Mouse (Mus musculus) WW6 (cell line): ENCODE data around the gene Gtpbp8.

Experiments used
- DNase-seq: peaks from one replicate; pipeline ENCODE4 v3.0.0-alpha.2; 2013; ENCODE audit warnings: low read depth, low spot score

Gene Gtpbp8

GRCm38 (mm10) chr16:44725286-44726223, 20.6 kb downstream of the Gtpbp8 start:
- DNase-seq = peak; percentile 33

DNA sequence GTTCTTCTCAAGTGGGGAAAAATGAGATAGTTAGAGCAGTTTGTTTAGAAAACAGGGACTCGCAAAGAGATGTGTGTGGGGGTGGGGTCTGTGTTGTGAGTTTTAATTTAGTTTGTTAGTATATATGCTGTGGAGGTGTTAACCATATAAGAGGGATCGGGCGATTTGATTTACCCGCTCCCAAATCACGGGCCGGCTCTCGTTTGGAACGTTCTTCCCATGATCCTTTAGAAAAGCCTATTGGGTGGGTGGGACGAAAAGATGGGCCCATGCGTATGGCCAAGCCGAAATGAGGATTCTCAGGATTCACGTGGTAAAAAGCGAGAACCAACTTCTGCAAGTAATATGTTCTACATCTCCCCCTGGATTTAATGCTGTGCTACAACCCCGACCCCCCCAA, 21.3 kb downstream of the Gtpbp8 start:
- DNase-seq = peak; percentile 61

- peak; percentile 78 for DNase-seq
Measured at GRCm38 (mm10) chr16:44724083-44724787, 21.9 kb downstream of the Gtpbp8 start, which contains the start of gene Nepro. Nepro (plus strand) TSS chr16:44724301.

DNA sequence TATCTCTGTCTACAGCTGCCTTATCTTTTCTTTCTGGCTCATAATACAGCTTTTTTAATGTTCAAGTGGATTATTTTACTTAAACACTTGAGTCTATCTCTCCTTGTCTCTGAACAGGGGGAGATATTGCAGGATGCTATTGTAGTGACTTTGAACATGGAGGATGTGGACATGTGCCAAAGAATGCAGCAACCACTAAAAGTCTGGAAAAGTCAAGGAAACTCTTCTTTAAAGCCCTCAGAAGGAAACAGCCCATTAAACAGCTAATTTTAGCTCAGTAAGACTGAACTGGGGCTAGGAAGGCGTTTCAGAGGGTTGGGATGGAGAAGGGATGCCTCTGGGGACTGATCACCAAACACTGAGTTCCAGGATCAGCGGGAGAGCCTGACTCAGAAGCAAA, 23.5 kb downstream of the Gtpbp8 start:
- DNase-seq = no peak

GRCm38 (mm10) chr16:44720518-44720917, 25.6 kb downstream of the Gtpbp8 start:
- no peak for DNase-seq

DNA sequence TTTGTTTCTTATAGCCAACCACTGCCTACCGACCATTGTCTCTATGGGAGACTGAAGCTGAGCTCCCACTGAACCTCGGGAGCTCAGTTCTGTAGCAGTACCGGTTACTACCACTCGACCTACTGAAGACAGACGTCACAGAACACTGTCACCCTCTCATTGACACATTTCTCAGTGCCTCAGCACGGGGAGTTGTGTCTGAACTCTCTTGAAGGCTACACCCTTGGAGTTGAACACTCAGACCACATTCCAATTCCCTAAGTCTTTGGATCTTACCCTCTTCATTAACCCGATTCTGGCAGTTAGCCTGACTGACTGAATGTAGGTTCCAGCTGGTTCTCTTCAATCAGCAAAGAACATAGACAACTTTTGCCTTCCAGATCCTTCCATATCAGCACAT, 26.8 kb downstream of the Gtpbp8 start:
- no peak for DNase-seq

GRCm38 (mm10) chr16:44717838-44718237, 28.3 kb downstream of the Gtpbp8 start:
- DNase-seq = no peak

DNA sequence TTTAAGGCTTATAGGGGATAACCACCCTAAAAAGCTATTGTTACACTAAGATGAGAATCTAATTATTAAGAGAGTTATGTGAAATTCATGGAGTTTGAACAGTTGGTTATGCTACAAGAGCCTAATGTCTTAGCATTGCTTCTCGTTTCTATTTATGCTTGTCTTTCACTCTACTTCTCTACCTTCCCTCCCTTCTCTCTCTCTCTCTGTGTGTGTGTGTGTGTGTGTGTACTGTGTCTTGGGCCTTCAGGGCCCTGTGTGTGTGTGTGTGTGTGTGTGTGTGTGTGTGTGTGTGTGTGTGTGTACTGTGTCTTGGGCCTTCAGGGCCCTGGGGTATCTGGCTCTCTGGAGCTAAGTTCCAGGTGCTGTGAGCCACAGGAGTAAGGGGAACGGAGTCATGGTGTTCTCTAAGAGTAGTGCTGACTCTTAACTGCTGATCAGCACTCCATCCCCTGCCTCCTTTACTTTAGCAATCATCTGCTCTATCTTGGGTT, 29.0 kb downstream of the Gtpbp8 start:
- no peak for DNase-seq

DNA sequence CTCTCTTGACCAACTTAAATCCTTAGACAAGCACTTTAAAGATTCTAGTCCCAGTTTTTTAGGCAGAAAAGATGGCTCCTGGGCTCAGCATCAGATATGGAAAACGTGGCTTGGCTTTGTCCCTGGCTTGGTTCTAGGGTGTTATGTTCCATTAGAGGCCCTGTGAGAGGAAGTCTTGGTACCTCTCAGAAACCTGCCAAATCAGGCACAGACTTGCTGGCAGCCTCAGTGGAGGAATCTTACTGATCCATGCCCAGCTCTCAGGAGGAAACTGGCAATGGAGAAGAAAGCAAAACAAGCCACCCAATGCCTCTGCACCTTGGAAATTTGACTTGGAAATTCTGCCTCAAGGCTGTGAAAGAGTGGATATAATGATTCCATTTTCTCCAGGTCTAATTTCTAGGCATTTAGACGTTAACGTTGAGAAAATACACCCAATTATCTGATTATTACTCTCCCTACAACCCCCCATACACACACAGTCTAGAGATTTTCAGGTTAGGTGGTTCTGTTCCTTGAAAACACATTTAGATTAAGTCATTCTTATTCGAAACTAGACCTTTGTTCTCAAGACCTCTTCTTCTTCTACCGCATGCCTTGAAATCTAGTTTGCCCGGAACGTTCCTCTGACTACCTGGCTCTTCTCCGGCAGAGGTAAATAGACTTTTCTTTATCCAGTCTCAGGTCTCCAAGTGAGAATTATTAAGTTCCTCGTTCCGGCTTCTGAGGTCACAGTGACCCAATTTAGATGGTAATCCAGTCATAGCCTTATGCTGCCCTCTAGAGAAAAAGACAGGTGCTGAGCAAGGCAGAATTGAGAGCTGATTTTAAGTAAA, 29.6 kb downstream of the Gtpbp8 start:
- no peak for DNase-seq

- no peak for DNase-seq
Measured at GRCm38 (mm10) chr16:44703458-44703857, 42.7 kb downstream of the Gtpbp8 start.

DNA sequence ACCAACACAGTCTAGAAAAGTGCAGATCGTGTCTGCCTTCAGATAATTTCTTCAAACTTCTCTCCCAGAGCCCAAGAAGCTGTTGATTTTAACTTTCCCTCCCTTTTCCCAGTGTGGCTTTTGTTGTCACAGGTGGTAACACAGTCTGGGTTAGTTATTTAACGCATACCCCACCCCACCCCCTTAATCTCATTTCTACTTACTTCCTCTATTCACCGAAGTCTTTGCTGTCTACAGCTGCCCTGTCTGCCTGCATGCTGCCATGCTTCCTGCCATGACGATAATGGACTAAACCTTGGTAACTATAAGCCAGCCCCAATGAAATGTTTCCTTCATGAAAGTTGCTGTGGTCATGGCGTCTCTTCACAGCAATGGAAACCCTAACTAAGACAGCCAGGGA, 43.9 kb downstream of the Gtpbp8 start:
- no peak for DNase-seq

DNA sequence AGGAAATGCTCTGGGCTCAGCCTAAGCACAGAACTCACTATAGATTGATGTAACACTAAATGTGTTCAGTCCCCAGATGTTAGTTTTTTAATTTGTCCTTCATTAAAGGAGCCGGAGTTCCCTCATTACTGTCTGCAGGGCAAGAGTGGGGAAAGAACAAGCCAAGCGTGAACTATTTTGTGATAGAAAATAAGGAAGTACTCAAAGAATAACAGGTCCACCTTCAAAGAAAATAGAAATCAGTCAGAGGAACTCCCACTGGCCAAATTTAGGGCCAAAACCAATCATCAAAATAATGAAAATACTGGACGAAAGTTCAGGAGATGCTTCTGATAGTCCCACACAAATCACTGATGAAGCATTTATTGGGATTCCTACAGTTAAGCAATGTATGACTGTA, 45.0 kb downstream of the Gtpbp8 start:
- no peak for DNase-seq

DNA sequence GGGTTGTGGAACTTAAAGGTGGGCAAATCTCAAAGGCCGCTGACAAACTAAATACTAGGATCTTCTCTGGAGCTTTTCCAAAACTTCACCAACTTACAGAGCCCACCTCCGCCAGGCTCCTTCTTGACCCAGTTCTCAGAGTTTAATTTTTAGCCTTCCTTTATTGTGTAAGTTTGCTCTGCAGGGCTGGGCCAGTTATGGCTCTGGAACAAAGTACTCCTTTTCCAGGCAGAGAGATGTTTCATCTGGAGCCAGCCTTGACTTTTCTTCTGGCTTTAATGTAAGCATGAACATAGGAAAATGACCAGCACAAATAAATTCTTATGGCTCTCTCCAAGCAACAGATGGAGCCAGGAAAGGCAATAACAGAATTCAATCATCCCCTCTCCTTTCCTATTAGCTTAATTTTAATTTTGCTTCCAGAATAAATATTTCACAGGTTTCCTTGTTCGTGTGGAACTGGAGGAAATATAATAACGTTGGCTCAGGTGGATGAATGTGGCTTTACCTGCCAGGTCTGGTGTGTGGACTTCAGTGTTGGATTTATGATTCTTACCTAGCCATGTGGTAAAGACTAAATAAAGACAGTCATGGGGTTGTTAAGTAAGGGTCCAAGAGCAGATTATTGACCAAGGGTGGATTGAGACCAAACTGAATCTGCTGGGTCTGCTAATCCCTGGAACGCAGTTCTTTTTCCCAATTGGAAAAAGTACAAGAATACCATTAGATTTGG, 48.5 kb downstream of the Gtpbp8 start:
- DNase-seq = no peak

- no peak for DNase-seq
Measured at GRCm38 (mm10) chr16:44695859-44696620, 50.1 kb downstream of the Gtpbp8 start.

DNA sequence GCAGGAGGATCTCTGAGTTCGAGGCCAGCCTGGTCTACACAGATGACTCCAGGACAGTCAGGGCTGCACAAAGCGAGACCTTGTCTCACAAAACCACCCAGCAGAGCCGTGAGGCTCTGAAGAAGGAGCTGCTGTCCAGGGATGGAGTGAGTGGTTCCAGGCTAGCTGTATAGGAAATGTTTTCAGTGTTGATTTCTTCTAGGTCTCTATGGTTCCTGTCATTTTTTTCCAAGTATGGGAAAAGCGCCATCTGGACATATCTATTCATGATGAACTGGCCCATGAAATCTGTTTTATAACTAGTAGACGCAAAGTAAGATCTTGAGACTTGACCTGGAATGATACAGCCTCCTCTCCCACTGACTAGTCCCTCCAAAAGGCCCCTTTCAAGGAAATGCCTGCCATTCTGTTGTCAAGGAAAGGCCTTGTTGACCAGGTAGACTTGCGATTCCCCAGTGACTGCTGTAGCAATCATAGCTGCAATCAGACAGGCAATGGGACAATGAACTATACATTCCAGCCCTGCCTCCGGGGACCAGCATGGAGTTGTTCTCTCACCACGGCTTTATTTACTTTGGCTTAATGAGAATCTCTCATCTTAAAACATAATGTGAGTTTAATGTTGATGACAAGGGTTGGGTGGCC, 50.8 kb downstream of the Gtpbp8 start:
- no peak for DNase-seq

DNA sequence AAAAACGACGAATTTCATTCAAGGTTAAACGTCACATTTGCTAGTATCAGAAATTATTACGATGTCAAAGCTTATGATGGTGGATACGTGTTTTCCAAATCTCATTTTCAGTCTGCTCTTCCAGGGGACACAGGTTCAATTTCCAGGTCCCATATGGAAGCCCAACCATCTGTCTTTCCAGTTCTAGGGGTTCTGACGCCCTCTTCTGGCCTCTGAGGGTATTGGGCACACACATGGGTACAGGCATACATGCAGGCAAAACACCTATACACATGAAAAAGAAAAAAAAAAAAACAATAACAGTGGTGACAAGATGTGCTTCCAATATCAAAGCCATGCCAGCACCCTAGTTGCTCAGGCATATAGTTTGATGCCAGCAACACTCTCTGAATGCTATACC, 52.5 kb downstream of the Gtpbp8 start:
- peak; percentile 16 for DNase-seq

GRCm38 (mm10) chr16:44692541-44692940, 53.6 kb downstream of the Gtpbp8 start:
- DNase-seq = no peak

DNA sequence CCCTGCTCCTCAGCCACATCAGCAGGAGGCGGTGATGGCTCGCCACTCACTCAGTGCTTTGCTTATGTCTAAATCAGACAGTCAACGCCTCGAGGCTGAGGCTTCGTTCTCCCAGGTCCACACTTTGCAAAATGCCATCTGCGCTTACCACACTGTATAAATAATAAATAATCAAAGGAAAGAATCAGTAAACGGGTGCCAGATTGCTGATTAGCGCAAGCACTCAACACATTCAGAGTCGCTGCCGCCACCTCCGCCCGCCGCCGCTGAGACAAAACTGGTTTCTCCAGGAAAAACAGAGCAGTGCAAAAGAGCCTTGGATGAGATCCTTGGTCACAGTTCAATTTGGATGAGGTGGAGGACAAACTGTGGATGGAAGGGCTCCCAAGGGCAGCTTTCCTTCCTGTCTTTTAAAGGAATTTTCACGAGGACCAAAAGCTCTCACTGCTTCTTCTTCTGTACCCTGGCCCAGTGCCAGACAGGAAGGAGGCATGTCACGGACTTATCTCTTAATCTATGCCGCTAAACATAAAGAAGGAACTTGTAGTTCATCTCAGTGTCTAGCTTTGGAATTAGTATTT, 54.5 kb downstream of the Gtpbp8 start:
- no peak for DNase-seq

- DNase-seq = no peak
Measured at GRCm38 (mm10) chr16:44691066-44691465, 55.1 kb downstream of the Gtpbp8 start.
